Mouse (Mus musculus) lung, embryonic 16.5 days (tissue): ENCODE measurements at regions not wholly inside any gene's neighbourhood (a gene's known extent, or its start where the extent isn't known, plus 50 kb on each side); places are given as distances from the start of the nearest gene placed in this dataset.

Source experiments
- ATAC-seq: fragments of 200-750 bp; cut with Nextera tagmentation; 2 replicates; pipeline ENCODE4 v1.8.0; 2017; ENCODE audit warnings: low read depth, mild to moderate bottlenecking, moderate library complexity
- H3K27ac ChIP-seq: fragments of 300-500 bp; sonication (generic); 2 replicates; pipeline ENCODE4 v1.5.1; 2014; ENCODE audit warnings: mild to moderate bottlenecking, control low read depth, low read length
- H3K27me3 ChIP-seq: fragments of 300-500 bp; sonication (generic); 2 replicates; pipeline ENCODE4 v1.6.1; 2014; ENCODE audit warnings: low read depth, low read length, mixed read lengths; ENCODE audit not compliant: control insufficient read depth, insufficient read depth
- H3K36me3 ChIP-seq: fragments of 300-500 bp; sonication (generic); 2 replicates; pipeline ENCODE4 v1.6.1; 2014; ENCODE audit warnings: low read length; ENCODE audit not compliant: control insufficient read depth, insufficient read depth
- H3K4me1 ChIP-seq: fragments of 300-500 bp; sonication (generic); replicated peaks from 2 replicates; pipeline ENCODE4 v1.6.1; 2014; ENCODE audit warnings: low read length, mixed read lengths; ENCODE audit not compliant: control insufficient read depth, insufficient read depth
- H3K4me2 ChIP-seq: fragments of 300-500 bp; sonication (generic); 2 replicates; pipeline ENCODE4 v1.6.1; 2014; ENCODE audit warnings: low read depth, low read length, control low read depth
- H3K4me3 ChIP-seq: fragments of 300-500 bp; sonication (generic); 2 replicates; pipeline ENCODE4 v1.5.1; 2014; ENCODE audit warnings: mild to moderate bottlenecking, low read length, control low read depth
- H3K9ac ChIP-seq: fragments of 300-500 bp; sonication (generic); 2 replicates; pipeline ENCODE4 v1.6.1; 2014; ENCODE audit warnings: low read length, control low read depth
- H3K9me3 ChIP-seq: fragments of 300-500 bp; sonication (generic); 2 replicates; pipeline ENCODE4 v1.6.1; 2016; ENCODE audit warnings: low read length; ENCODE audit not compliant: control insufficient read depth
- WGBS: fragments of 180-500 bp; shearing (Covaris S2); extraction: QIAGEN DNeasy Blood & Tissue Kit; methylation state at CpG from one replicate; pipeline ENCODE4 v1.1.7; 2014; 5-methylcytosine and 5-hydroxymethylcytosine counted together

DNA sequence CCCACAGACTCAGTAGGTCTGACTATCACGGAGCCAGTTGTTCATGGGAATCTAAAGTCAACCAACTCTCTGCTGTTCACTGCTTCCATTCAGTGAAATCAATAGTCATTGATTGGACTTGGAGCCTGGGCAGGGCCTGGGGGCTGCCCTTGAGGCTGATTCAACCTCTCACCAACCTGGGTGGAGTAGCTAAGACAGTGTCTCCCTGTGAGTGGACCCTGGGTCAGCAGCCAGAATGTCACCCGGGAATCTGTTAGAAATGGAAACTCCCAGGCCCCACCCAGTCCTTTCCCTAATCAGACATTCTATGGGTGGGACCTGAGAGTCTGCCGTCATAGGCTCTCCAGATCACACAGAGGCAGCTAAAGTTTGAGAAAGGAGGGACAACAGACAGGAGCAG is 262.4 kb downstream of the Dhx35 start:
- Histone ChIP-seq H3K36me3 (no peaks in the 10 kb centered on the region), H3K4me2 (no peak overlapping the region), H3K4me1 (no peaks in the 10 kb centered on the region; the same call in 1 of the 2 replicates), H3K4me3 (no peak overlapping the region), H3K27me3 (no peaks in the 10 kb centered on the region), H3K9me3 (no peaks in the 10 kb centered on the region), H3K27ac (no peak overlapping the region), H3K9ac (no peak overlapping the region)
- ATAC-seq, result no peak
- 59% methylated on average over 3 of the region's 3 CpGs for WGBS

DNA sequence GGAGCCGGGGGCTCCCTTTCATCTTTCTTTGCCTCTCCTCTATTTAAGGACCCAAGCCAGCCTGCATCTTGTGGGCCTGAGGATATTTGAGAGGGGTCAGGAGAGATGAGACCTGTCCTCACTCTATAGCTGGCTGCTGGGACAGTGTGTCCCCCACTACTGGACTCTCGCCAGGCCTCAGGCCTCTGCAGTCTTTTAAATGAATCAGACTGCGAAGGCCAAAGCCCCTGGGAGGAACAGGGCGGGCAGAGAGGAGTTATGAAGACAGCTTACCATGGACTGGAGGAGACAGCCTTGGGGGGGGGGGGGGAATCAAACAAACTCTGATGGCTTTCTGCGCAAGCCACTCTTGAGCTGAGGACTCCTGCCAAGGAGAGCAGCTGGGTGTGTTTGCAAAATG is 262.9 kb downstream of the Dhx35 start:
- no peaks in the 10 kb centered on the region for H3K9me3 ChIP-seq
- 53% methylated on average over 5 of the region's 5 CpGs for WGBS
- H3K4me3 ChIP-seq, result no peak overlapping the region
- no peak overlapping the region for H3K27ac ChIP-seq
- H3K4me2 ChIP-seq, result no peak overlapping the region
- no peaks in the 10 kb centered on the region for H3K27me3 ChIP-seq
- H3K9ac ChIP-seq, result no peak overlapping the region
- no peaks in the 10 kb centered on the region; the same call in 1 of the 2 replicates for H3K4me1 ChIP-seq
- peak; percentile 6; the same call in 1 of the 2 replicates for ATAC-seq
- H3K36me3 ChIP-seq, result no peaks in the 10 kb centered on the region

DNA sequence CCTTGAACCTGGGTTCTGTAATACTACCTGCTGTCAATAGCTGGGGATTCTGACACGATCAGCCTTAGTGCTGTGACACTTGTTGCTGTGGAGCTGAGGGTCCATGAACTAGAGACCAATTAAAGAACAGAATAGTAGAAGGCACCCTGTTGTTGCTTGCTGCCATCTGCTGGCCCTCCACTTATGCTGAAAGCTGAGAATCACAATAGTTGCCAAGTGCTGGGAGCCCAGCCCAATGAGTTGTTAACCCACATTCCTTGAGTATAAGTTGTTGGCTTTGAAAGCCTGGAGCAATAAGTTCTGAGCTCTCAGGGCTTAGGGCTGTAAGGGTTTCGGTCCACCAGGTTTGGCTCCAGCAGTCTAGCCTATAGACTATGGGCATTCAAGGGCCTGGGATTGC is 267.7 kb downstream of the Dhx35 start:
- Histone ChIP-seq H3K9me3 (no peaks in the 10 kb centered on the region), H3K27me3 (no peaks in the 10 kb centered on the region), H3K4me3 (no peak overlapping the region), H3K4me1 (no peaks in the 10 kb centered on the region; the same call in 1 of the 2 replicates), H3K36me3 (no peaks in the 10 kb centered on the region), H3K9ac (no peak overlapping the region), H3K4me2 (no peak overlapping the region), H3K27ac (no peak overlapping the region)
- WGBS, result 88% methylated on average over 2 of the region's 2 CpGs
- 0 out of 2 replicates have a peak, but pooled peaks have one; percentile 34 for ATAC-seq

DNA sequence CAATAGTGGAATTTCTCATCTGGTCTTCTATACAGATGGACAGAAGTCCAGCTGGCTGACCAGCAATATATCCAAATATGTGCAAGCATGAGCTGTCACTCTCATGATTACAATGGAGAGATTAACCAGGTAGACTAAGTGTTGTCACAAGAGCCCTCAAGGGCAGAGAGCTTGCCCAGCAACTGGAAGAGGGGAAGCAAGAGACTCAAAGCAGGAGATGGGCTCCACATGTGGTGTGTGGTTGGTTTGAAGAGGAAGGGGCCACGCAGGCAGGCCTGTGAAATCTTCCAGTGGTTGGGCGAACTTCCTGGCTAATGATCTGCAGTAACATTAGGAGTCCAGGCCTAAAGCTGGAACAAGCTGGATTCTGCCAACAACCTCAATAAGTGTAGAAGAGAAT is 268.1 kb downstream of the Dhx35 start:
- H3K27me3 ChIP-seq, result no peaks in the 10 kb centered on the region
- no peak overlapping the region for H3K9ac ChIP-seq
- no peaks in the 10 kb centered on the region; the same call in 1 of the 2 replicates for H3K4me1 ChIP-seq
- ATAC-seq, result no peak
- H3K4me3 ChIP-seq, result no peak overlapping the region
- no peak overlapping the region for H3K27ac ChIP-seq
- no peaks in the 10 kb centered on the region for H3K36me3 ChIP-seq
- H3K9me3 ChIP-seq, result no peaks in the 10 kb centered on the region
- WGBS, result 61% methylated on average over 2 of the region's 2 CpGs
- no peak overlapping the region for H3K4me2 ChIP-seq

DNA sequence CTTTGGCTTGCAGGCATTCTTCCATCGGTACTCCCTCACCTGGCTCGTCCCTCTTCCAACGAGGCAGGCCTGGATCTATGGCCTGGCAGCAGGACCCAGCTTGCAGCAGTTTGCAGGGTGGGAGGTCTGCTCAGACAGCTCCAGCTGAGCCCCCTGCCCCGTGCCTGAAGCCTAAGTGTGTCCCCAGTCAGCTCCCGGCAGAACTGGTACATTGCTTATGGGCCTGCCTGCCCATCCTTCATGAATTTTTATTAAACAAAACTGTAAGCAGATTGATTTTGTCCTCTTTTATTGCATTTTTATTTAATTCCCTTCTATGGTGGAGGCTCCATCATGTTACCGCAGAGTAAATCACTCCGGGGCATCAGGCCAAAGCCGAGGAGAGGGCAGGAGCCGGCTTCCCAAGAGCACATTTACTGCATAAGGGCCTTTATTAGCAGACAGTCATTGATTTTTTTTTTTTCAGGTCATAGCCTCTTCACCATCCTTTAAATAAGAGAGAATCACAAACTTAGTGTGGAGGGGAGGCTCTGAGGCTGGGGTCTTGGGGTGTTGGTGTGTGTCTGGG is 269.9 kb downstream of the Dhx35 start:
- H3K4me3 ChIP-seq, result no peak overlapping the region
- no peaks in the 10 kb centered on the region for H3K9me3 ChIP-seq
- no peak for ATAC-seq
- WGBS, result 74% methylated on average over 9 of the region's 9 CpGs
- no peak overlapping the region for H3K4me2 ChIP-seq
- no peaks in the 10 kb centered on the region for H3K36me3 ChIP-seq
- peaks cover 7% of the 10 kb centered on the region; the same call in 1 of the 2 replicates for H3K4me1 ChIP-seq
- H3K9ac ChIP-seq, result no peak overlapping the region
- H3K27ac ChIP-seq, result no peak overlapping the region
- no peaks in the 10 kb centered on the region for H3K27me3 ChIP-seq

DNA sequence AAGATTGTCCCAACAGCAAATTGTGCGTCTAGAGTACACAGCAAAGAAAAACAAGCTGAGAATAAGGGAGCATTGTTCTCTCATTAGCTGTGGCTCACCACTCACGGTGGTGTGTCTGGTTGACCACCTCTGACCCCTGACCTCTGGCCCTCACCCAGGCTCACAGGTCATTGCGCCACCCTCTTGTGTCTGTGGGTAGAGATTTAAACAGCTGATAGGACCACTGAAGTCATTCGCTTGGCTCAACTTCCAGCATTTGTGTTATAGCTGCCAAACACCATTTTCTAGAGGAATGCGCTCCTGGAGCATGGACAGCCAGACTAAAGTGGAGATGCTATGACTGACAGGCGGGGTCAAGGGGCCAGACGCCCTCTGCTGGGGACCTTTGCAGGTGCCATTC is 272.9 kb downstream of the Dhx35 start:
- Histone ChIP-seq H3K4me1 (peaks cover 7% of the 10 kb centered on the region; the same call in 1 of the 2 replicates), H3K36me3 (no peaks in the 10 kb centered on the region), H3K4me3 (no peak overlapping the region), H3K27me3 (no peaks in the 10 kb centered on the region), H3K9me3 (no peaks in the 10 kb centered on the region), H3K27ac (no peak overlapping the region), H3K9ac (no peak overlapping the region), H3K4me2 (no peak overlapping the region)
- no peak for ATAC-seq
- WGBS, result 54% methylated on average over 7 of the region's 7 CpGs

DNA sequence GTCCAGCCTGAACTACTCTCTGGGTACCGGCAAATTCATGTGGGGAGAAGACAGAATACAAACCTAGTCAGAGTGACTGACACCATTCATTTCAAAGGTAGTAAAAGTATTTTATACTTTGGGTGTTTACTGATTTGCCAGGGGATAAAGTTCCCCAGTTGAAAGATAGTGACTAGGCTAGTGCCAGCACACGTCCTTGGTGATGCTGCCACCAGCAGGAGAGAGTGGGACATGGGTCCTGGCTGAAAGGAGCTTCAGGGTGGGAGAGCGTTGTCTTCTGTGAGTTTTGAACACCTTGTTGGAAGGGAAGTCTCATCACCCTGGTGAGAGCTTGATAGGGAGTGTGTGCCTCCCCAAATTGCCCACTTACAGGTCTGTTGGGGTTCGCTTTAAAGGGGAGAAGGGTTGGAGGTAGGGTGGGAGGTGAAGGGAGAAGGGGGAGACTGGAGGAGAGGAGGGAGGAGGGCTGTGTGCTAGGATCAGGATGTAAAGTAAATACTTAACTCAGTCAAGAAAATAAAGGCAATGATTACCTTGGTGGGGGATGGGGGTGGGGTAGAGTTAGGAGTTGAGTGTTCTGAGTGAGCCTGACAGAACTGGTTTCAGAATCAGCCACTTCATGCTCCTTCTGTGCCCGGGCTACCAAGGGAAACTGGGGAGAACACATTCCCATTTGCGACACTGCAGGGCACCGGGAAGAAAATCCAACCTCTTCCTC is 273.9 kb downstream of the Dhx35 start:
- ATAC-seq, result peak; percentile 83
- Histone ChIP-seq H3K4me1 (peaks cover 7% of the 10 kb centered on the region; the same call in 1 of the 2 replicates), H3K9ac (no peak overlapping the region), H3K4me3 (no peak overlapping the region), H3K9me3 (no peaks in the 10 kb centered on the region), H3K27me3 (no peaks in the 10 kb centered on the region), H3K4me2 (no peak overlapping the region), H3K36me3 (no peaks in the 10 kb centered on the region), H3K27ac (peak overlapping the region; percentile 79)
- 38% methylated on average over 7 of the region's 7 CpGs for WGBS

DNA sequence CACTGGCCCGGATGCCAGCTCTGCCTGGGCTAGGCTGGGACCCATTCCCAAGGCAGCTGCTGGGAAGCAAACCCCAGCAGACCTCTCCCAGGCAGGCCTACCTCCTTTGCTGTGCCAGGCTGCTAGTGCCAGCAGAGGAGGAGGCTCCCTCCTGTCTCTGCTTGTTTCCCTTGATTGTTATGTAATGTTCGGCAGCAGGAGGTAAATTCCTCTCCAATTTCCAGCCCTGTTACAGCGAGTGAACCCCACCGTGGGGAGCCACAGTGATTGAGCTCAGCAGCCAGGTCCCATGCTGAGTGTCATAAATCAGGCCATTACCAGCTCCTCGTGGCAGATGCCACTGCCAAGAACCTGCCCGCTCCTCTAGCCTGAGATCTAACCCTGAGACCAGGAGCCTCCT is 274.6 kb downstream of the Dhx35 start:
- 17% methylated on average over 6 of the region's 6 CpGs for WGBS
- Histone ChIP-seq H3K27me3 (no peaks in the 10 kb centered on the region), H3K27ac (peak overlapping the region; percentile 79), H3K9ac (peak overlapping the region; percentile 6; the same call in 1 of the 2 replicates), H3K4me3 (no peak overlapping the region), H3K4me1 (peaks cover 7% of the 10 kb centered on the region; the same call in 1 of the 2 replicates), H3K4me2 (no peak overlapping the region), H3K9me3 (no peaks in the 10 kb centered on the region), H3K36me3 (no peaks in the 10 kb centered on the region)
- peak; percentile 31 for ATAC-seq

DNA sequence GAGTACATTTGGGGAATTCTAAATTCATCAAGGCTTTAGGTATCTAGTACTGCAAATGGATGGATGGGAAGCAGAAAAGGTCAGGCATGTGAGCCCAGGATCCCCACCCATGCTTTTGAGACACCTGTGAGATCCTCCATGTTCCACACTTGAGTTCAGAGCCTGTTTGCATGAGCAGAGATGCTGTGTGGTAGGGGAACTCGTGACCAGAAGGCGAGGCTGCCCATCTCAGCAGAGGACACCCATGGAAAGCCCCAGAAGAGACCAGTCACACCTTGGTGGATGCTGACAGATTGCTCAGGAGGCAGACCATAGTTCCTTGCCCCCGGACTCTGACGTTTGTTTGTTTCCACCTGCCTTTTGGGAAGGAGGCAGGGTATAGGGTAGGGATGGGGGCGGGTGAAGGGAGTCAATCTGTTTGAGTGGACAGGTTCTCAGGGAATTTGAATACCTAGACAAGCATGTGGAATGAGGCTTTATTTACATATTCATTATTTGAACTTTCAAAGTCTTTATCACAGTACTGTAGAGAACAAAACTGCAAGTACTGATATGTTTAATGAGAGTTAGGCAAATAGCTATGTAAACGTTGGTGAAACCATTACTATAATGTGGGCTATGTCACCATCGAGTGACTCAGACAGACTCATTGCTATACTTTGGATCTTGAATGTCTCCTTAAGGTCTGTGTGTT is 278.5 kb downstream of the Dhx35 start:
- H3K36me3 ChIP-seq, result no peaks in the 10 kb centered on the region
- peak; percentile 64 for ATAC-seq
- 49% methylated on average over 7 of the region's 7 CpGs for WGBS

More for the DNA sequence above, 278.5 kb downstream of the Dhx35 start:
- no peak overlapping the region for H3K4me2 ChIP-seq
- no peak overlapping the region for H3K9ac ChIP-seq
- H3K27me3 ChIP-seq, result no peaks in the 10 kb centered on the region
- peaks cover 7% of the 10 kb centered on the region; the same call in 1 of the 2 replicates for H3K4me1 ChIP-seq
- H3K9me3 ChIP-seq, result no peaks in the 10 kb centered on the region
- H3K4me3 ChIP-seq, result no peak overlapping the region
- no peak overlapping the region for H3K27ac ChIP-seq
